Mouse (Mus musculus) ES-Bruce4 (cell line): ENCODE measurements around the gene Tab3. TPM values are rescaled to one million over a fixed set of nuclear protein-coding genes. Genes with fewer than 3 reads are reported as not detected.

Experiments
- H3K27ac ChIP-seq: 2 replicates; pipeline ENCODE4 v1.5.1; 2012; ENCODE audit warnings: low read length, inconsistent platforms; ENCODE audit not compliant: insufficient read depth
- H3K27me3 ChIP-seq: 2 replicates; pipeline ENCODE4 v1.6.1; 2012; ENCODE audit warnings: mild to moderate bottlenecking, low read length, inconsistent platforms; ENCODE audit not compliant: control insufficient read depth, poor library complexity, insufficient read depth, severe bottlenecking
- H3K36me3 ChIP-seq: 2 replicates; pipeline ENCODE4 v1.6.1; 2012; ENCODE audit warnings: inconsistent platforms, mild to moderate bottlenecking, low read length, moderate library complexity; ENCODE audit not compliant: control insufficient read depth, poor library complexity, insufficient read depth, severe bottlenecking
- H3K4me1 ChIP-seq: one replicate; pipeline ENCODE4 v1.8.1; 2011; ENCODE audit warnings: low read length; ENCODE audit not compliant: control insufficient read depth, insufficient read depth
- H3K4me3 ChIP-seq: 2 replicates; pipeline ENCODE4 v1.5.1; 2011; ENCODE audit warnings: low read depth, mild to moderate bottlenecking, low read length
- H3K9ac ChIP-seq: 2 replicates; pipeline ENCODE4 v1.6.1; 2012; ENCODE audit warnings: low read depth, mild to moderate bottlenecking, inconsistent platforms; ENCODE audit not compliant: poor library complexity, severe bottlenecking
- H3K9me3 ChIP-seq: replicated peaks from 2 replicates; pipeline ENCODE4 v1.6.1; 2012; ENCODE audit warnings: mild to moderate bottlenecking, low read length, inconsistent platforms; ENCODE audit not compliant: control insufficient read depth, poor library complexity, insufficient read depth, severe bottlenecking
- CTCF ChIP-seq: IDR thresholded peaks from one replicate; pipeline ENCODE4 v1.8.1; 2011; ENCODE audit warnings: low read depth, low read length
- EP300 ChIP-seq: IDR thresholded peaks from 2 replicates; pipeline ENCODE4 v1.6.1; 2011; ENCODE audit warnings: low read depth, low read length; ENCODE audit not compliant: insufficient read depth
- POLR2A ChIP-seq: IDR thresholded peaks from one replicate; pipeline ENCODE4 v1.8.1; 2011; ENCODE audit warnings: low read length; ENCODE audit not compliant: insufficient read depth
- polyA plus RNA-seq: library from polyadenylated mRNA; stranded (reverse); fragments of >200 nt; gene quantifications from 2 replicates; pipeline ENCODE4 v1.2.4, GENCODE M21; 2011; ENCODE audit warnings: low read depth; ENCODE audit not compliant: missing spikeins, insufficient read depth, insufficient read length

Gene Tab3
- 21.9 and 26.9 TPM in 2 replicates for polyA plus RNA-seq

DNA sequence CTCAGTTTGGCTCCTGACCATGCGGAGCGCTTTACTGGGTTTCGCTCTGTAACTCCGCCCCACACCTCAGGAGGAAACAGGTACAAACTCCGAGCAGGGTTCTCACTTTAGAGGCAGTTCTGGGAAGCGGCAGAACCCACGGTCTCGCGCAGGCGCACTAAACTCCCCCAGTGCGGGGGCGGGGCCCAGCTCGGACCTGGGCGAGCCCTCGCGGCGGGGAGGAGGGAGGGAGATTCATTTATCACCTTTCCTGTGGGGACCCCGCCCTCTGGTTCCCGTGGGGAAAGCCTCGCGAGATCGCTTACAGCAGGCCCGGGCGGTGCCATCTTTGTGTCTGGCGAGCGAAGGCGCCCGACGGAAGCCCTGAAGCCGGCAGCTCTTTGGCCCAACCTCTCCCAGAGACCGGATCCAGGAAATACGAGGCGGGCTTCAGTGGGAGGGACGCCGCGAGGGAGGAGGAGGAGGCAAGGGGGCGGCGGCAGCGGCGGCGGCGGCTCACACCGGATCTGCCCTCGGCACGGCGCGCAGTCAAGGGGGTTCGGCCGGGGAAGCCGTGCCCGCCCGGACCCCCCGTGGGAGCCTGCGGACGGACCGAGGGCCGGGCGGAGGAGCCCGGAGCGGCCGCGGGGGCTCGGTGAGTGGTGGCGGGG is at the start of gene Tab3:
TSS of gene Tab3 (plus strand) at position 491 of the 650 bp plus-strand sequence.
- H3K4me1 ChIP-seq = no peaks in the 10 kb centered on the region
- no peaks in the 10 kb centered on the region for H3K27me3 ChIP-seq
- peak; percentile 16 for TF ChIP-seq POLR2A
- TF ChIP-seq EP300 = 0 out of 2 replicates have a peak, but pooled peaks have one; percentile 6
- no peak for TF ChIP-seq CTCF
- peak within 1 kb of the TSS; percentile 89 for H3K27ac ChIP-seq
- H3K4me3 ChIP-seq = peak within 1 kb of the TSS; percentile 93
- H3K9me3 ChIP-seq = no peaks in the 10 kb centered on the region
- no peaks in the 10 kb centered on the region for H3K36me3 ChIP-seq
- peak within 1 kb of the TSS; percentile 98 for H3K9ac ChIP-seq

DNA sequence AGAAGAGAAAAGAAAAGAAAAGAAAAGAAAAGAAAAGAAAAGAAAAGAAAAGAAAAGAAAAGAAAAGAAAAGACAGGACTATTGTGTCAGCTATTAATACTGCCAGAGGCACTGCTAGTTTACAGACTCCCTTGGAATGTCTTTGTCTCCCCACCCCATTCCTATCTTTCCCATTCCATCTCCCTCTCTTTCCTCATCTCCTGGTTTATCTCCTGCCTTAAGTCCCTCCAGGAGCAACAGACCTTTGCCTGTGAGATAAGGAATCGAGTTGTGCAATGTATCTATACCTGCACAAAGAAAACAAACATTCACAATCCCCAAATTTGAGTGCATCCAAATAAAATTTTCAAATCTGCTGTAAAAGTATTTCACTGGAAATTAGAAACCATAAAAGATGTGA is 48.3 kb upstream of the Tab3 start:
- no peaks in the 10 kb centered on the region for H3K4me1 ChIP-seq
- no peaks in the 10 kb centered on the region for H3K36me3 ChIP-seq
- TF ChIP-seq EP300 (no peak), POLR2A (no peak), CTCF (no peak)
- H3K27me3 ChIP-seq = no peaks in the 10 kb centered on the region
- no peak overlapping the region for H3K9ac ChIP-seq
- H3K27ac ChIP-seq = no peak overlapping the region
- no peaks in the 10 kb centered on the region for H3K9me3 ChIP-seq
- no peak overlapping the region for H3K4me3 ChIP-seq

DNA sequence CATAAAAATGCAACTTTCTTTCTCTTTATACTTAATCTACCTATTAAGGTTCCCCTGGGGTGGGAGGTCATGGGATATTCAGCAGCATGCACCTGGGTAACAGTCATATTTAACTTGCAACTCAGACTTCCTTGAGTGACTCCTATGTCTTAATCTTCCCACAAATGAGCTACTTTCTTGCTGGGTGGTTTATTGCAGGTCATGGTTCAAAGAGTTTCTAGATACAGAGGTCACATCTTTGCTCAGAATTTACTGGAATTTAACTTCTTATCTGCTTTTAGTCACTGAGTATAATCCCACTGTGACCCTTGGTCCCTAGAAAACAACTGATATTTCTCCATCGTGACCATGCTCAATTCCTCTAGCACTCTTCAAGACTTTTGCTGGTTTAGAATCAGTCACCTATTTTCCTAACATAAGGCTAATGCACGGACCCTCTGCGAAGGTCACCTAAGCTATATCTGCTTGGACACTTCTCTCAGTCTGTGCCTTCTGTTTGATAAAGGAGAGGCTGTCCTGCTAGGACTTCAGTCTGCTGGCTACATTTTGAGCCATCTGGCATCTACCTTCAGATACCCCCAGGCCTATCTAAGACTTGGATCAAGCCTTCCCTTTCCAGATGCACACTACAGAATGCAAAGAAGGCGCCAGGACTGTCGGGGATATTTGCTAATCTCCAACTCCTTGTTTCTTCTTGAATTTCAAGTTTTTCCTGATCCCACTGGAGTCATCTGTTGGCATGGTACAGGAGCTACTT is 47.4 kb upstream of the Tab3 start:
- no peaks in the 10 kb centered on the region for H3K4me1 ChIP-seq
- H3K27ac ChIP-seq = no peak overlapping the region
- no peak overlapping the region for H3K4me3 ChIP-seq
- no peak for TF ChIP-seq EP300
- TF ChIP-seq CTCF = no peak
- TF ChIP-seq POLR2A = no peak
- H3K27me3 ChIP-seq = no peaks in the 10 kb centered on the region
- no peak overlapping the region for H3K9ac ChIP-seq
- H3K36me3 ChIP-seq = no peaks in the 10 kb centered on the region
- no peaks in the 10 kb centered on the region for H3K9me3 ChIP-seq

DNA sequence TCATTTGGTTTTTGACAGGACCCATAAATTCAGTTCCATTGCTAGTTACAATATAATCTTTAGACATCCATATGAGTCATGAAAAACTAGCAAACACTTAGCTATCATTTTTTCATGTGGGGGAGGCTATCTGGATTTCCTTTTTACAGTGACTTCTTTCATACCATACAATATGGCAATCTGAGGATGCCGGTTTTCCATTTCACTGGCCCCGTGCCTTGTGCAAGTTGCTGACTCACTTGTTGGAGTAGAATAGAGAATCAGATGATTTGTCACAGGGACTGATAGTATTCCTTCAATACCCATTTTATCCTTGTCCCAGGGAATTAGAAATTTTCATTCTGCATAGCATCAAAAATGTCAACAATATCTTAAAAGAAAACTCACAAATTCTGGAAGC is 14.9 kb upstream of the Tab3 start:
- no peaks in the 10 kb centered on the region for H3K27me3 ChIP-seq
- no peak overlapping the region for H3K4me3 ChIP-seq
- H3K27ac ChIP-seq = no peak overlapping the region
- TF ChIP-seq POLR2A (no peak), CTCF (no peak), EP300 (no peak)
- H3K9me3 ChIP-seq = no peaks in the 10 kb centered on the region
- no peak overlapping the region for H3K9ac ChIP-seq
- H3K36me3 ChIP-seq = no peaks in the 10 kb centered on the region
- no peaks in the 10 kb centered on the region for H3K4me1 ChIP-seq

DNA sequence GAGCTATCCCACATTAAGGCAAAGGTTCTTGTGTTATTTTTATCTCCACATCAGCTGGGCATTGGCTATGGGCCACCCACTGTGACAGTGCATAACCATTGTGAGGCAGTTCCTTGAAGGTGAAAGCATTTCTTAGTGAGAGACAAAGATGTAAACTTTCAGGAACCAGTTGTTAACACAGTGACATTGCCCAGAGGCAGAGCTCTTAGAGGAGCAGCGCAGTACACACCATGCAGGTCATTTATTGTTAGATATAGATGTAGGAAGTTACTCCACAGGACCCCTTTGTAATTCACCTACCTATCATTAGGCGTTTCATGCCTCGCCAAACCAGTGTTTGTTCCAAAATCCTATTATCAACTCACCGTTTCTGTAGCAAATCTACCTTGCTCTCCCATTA is 7.6 kb upstream of the Tab3 start:
- H3K27ac ChIP-seq = no peak overlapping the region
- no peaks in the 10 kb centered on the region for H3K27me3 ChIP-seq
- no peak overlapping the region for H3K4me3 ChIP-seq
- H3K9ac ChIP-seq = no peak overlapping the region
- TF ChIP-seq POLR2A (no peak), CTCF (no peak), EP300 (no peak)
- H3K9me3 ChIP-seq = no peaks in the 10 kb centered on the region
- no peaks in the 10 kb centered on the region for H3K36me3 ChIP-seq
- H3K4me1 ChIP-seq = no peaks in the 10 kb centered on the region

DNA sequence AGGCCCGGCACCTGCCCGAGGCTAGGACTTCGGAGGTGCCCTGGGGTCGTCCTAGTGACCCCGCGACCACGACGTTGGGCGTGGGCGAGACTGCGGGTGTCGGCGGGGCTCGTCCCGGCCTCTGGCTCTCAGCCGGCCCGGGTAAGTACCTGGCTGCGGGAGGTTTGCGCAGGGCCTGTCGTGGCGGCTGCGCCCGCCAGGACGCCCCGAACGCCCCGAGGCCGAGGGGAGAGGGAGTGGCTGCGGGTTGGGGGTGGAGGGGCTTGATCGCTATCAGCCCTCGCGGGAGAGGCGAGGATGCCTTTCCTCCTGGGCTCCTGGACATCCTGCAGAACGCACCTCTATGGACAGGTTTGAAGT is 340 bp downstream of the Tab3 start:
- no peaks in the 10 kb centered on the region for H3K4me1 ChIP-seq
- TF ChIP-seq CTCF (no peak), POLR2A (no peak), EP300 (no peak)
- H3K4me3 ChIP-seq = peak overlapping the region; percentile 82
- H3K9ac ChIP-seq = peak overlapping the region; percentile 98
- no peak overlapping the region for H3K27ac ChIP-seq
- H3K27me3 ChIP-seq = no peaks in the 10 kb centered on the region
- no peaks in the 10 kb centered on the region for H3K9me3 ChIP-seq
- H3K36me3 ChIP-seq = no peaks in the 10 kb centered on the region
